Mouse (Mus musculus): Measurements from ENCODE around the gene Nfatc2.

Nfatc2 gene

DNA sequence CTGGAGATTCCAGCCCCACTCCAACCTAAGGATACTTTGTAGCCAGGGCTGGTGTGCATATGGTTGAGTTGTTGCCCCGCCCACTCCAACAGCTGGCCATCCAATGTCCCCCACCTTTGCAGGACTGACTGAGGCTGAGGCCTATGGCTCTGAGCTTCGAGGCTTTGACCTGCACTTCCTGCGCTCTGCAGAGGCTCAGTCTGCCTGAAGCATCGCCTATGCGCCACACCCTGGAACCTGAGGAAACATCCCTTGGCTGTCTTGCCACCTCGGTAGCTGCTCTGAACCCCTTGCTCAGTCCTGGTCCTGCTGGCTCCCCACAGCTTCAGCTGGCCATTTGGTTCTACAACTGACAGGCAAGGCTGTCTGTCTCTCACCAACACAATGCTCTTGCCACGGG lies 24.1 kb downstream of the Nfatc2 start:
- DNase-seq (ENCODE audit: low spot score): no peak

DNA sequence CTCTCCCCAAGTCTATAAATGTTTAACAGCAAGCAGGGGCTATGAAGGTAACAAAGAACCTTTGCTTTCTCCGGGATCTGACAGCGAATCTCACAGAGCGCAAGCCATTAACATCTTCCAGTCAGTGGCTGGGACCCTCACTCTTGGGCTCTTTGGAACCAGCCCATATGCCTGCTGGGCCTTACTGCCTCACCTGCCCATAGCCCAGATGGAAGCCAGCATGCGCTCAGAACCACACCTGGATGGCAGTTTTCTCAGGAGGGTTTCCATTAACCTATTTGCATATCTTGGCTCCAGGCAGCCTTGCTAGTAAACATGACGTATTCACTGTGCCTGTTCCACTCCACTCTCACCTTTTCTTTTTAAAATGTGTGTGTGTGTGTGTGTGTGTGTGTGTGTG lies 25.6 kb downstream of the Nfatc2 start:
- no peak for DNase-seq (ENCODE audit: low spot score)

DNA sequence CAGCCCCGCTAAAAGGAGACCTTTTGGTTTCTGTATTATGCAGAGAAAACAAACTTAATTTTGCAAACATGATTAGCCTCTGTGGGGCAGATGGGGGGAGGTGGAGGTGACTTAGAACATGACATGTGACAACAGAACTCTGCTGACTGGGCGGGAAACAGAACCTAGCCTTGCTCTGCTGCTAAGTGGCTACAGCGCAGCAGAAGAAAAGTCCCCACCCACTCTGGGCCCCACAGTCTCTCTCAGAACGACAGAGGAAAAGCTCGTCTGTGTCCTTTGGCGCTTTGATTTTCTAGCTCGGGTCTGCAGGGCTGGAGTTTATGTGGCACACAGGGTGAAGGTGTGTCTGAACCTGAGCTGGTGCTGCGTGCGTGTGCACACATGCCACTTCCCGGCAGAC lies 26.5 kb downstream of the Nfatc2 start:
- no peak for DNase-seq (ENCODE audit: low spot score)

DNA sequence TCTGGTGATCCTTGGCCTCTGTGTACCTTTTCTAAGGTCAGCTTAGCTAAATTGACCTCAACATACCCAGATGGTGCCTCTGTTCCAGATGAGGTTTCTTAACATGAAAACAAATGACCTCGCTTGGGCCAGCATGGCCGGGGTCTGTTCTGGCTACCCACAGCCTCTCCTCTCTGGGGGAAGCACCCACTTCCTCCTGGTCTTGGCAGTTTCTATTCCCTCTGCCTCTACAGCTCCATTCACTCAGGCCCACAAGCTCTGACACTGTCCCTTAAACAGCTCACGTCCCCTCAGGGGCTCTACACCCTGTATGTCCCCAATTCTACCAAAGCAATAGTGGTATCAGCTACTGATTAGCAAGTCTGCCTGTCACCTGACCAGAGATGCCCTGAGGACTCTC lies 27.6 kb downstream of the Nfatc2 start:
- no peak for DNase-seq (ENCODE audit: low spot score)

DNA sequence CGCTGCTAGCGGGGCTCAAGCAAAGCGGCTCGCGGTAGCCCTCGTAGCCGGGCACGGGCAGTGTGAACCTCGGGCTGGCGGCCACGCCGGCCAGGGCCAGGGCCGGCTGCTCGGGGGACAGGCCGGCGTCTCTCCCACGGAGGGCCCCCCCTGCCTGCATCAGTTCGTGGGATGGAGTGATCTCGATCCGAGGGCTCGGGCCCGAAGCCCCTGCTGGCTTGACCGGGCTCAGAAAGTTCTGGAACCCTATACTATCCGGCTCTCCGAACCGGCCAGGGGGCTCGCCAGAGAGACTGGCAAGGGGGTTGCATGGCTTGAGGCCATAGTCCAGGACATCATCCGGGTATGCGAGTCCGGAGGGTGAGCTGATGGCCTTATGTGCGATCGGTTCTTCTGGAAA lies 30.2 kb downstream of the Nfatc2 start:
- DNase-seq (ENCODE audit: low spot score): no peak

DNA sequence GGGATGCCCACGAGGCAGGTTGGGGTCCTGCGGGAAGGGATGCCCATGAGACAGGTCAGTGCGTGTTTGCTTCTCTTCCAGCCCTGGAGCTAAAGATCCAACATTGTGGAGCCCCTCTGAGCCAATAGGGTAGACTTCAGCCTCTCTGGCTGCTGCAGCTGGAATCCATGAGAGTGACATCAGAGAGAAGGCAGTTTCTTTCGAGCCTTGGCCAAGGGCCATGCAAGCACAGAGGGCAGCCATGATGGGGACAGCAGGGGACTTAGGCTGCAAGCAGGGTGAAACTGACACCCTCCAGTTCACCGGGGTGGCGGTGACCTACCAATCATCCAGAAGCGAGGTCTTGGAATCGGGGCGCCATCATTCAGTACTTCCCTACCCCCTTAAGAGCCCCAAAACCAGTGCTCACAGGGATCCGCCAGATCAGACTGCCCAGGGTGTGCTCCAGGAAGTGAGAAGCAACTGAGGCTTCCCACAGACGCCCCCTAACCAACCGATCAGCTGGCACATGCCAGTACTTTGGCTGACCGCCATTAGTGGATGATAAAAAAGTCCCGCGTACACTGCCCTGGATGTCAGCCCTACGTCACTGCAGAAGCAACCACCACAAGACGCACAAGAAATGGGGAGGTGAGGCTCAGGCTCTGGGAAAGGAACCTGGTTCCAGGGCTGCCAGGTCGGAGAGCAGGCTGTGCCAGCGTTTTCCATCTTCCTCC lies 35.8 kb downstream of the Nfatc2 start:
- no peak for DNase-seq (ENCODE audit: low spot score)

DNA sequence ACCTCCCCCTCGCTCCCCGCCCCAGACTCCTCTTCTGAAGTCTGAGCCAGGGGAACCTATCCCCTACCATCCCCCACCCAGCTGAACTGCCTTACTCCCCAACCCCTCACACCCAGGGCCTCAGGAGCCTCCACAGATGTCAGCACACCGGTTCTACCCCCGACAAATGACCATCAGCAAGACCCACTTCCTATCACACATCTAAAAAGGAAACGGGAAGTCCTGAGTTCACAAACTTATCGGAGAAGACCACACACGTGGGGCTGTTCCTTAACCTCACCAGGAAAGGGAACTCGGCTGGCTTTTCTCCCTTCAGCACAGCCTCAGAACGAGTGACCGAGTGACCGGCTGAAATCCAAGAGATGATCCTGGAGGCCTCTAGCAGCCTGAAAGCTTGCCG lies 38.3 kb downstream of the Nfatc2 start:
- DNase-seq (ENCODE audit: low spot score): no peak

DNA sequence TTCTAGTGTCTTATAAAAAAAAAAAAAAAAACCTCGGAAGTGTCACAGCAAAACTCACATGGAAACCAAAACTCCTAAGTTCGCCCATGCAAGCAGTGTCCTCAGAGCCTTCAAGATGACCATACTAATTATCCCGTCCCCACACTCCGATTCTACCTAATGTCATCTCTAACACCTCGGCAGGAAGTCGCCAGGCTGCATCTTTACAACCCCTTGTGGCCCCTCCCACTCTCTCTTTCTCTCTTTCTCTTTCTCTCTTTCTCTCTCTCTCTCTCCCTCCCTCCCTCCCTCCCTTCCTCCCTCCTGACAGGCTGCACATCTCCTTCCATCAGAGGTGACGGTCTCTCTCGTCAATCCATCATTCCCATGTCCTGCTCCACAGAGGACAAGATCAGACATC lies 44.4 kb downstream of the Nfatc2 start:
- DNase-seq (ENCODE audit: low spot score): no peak

DNA sequence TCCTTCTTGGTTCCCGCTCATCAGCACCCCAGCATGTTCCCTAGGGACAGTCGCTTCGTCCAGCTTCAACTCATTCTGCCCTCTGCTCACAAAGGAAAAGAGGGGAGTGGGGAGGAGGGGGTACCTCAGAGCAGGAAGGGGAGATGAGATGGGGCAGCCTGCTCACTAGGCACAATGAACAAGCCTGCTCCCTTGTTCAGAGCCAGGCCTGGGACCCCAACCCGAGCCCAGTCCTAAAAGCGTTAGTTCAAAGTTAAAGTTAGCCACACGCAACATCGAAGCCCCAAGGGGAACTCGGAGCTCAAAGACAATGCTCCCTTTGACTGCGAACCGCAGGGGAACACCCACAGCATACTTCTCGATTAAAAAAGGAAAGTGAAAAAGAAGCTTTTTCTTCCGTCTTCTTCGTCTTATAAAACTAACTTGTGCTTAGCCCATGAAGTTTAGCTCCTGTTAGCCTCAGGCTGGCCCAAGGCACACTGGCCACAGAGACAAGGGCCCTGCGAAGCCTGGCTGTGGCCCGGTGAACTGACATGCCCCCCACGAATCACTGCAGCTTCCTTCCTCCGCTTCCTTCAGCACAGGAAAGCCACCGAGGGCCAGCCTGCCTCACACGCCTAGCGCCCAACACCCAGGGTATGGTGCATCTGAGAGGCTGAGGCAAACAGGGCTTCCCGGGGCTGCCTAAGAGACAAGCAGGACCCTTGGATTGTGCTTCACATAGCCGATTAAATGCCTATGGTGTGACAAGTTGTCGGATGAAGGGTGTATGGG lies 45.4 kb downstream of the Nfatc2 start:
- no peak for DNase-seq (ENCODE audit: low spot score)

DNA sequence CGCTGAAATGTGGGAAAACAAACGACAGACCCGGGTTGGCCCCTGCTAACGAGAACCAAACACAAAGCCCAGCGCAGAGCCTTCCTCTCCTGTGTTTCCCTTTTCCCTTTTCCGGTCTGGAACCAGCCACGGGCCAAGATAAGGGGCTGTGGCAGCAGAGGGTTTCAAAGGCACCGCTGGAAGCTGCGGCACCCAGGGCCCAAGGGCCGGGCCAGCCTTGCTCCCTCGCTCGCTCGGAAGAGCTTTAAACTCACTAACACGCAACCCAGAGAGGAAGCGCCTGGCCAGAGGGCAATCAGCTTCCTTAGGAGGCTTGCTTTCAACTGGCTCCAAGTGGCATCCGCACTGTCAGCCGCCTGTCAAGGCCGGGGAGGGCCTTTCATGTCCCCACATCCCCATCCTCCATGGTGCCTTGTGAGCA lies 47.9 kb downstream of the Nfatc2 start:
- no peak for DNase-seq (ENCODE audit: low spot score)

DNA sequence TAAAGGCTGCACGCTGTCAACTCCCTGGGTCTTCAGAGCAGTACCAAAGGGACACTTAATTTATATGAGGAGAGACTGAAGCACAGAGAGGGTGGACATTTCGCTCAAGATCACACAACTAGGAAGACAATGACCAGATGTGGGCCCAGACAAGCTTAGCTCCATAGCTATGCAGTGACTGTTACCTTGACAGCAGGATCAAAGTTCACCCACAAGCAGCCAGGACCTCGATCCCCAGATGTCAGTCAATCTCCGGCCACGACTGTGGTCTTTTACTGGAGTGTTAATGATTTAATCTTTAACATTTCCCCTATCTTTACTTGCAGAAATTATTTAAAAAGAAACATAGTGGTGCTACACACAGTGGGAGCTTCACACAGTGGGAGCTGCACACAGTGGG lies 49.1 kb downstream of the Nfatc2 start:
- no peak for DNase-seq (ENCODE audit: low spot score)

DNA sequence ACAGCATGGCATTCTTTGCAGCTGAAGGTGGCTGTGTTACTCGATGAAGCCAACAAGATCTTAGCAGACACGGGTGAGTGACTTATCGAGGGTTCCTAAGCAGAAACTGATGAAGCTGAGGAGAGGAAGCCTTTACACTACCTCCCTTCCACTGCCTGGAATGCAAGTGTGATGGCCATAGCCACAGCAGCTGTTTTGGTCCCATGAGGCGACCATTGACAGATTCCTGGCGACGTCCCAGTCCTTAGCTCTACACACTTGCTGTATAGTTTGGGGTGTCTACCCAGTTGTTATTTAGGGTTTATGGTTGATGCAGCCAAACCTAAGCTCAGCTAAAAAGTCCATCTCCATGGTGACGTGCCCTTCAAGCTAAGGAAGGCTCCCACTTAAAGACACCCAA lies 50.2 kb downstream of the Nfatc2 start:
- no peak for DNase-seq (ENCODE audit: low spot score)

DNA sequence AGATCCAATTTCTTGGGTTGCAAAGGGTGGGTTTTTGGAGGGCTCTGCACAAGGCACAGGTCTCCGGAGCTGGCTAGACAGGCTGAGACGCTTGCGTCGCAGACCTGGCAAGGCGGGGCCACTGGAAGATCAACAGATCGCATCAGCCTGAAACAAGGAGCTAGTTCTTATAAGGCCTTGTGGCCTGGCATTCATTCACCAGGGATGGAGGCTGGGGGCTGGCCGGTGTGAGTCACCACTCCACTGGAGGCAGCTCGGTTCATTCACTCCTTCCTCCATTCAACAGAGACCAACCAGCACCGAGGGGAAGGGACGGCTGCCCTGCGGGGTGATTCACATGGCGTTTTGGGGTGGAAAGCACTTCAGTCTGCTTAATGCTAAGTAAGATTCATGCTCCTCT lies 52.1 kb downstream of the Nfatc2 start:
- no peak for DNase-seq (ENCODE audit: low spot score)

DNA sequence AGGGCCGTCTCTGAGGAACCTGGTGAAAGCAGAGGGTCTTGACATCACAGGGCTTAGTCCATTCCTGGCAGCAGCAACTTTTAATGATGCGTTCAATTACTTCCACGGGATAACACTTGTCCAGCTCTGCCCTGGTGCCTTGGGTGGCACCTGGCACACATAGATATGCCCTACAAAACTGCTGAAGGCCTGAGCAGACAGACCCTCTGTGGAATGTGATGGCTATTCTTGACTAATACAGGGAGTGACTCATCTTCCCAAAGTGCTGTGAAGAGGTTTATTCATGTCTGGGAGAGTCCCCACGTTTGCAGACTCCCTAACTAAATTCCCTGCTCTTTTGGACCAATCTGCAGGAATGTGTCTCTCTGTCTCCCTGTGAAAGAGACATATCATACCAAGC lies 53.4 kb downstream of the Nfatc2 start:
- DNase-seq (ENCODE audit: low spot score): no peak

DNA sequence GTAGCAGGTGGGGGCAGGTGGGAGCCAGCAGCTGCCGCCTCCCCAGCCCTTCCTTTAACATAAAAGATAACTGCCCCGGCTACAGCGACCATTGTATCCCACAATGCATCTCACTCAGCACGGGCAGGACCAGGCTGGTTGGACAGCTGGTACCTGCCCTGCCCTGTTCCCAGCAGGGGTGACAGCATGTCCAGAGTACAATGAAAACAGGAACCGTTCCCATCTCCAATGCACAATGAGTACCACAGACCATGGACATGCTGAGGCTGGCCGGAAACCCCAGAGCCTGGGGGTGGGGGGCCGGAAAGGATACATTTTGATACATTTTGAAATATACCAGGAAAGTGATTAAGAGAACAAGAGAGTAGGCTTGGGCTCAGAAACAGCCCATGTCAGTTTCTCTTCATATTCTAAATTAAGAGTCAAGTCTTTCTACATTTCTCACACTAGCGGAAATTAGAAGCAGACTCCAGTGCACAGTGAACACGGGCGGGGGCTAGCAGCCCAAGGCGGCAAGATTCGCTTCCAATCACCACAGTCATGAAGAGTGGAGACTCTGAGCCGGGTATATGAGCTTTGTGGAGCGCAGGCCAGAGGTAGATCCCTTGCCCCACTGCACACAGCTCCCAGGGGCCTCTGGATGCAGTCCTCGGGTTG lies 55.4 kb downstream of the Nfatc2 start:
- DNase-seq (ENCODE audit: low spot score): no peak

DNA sequence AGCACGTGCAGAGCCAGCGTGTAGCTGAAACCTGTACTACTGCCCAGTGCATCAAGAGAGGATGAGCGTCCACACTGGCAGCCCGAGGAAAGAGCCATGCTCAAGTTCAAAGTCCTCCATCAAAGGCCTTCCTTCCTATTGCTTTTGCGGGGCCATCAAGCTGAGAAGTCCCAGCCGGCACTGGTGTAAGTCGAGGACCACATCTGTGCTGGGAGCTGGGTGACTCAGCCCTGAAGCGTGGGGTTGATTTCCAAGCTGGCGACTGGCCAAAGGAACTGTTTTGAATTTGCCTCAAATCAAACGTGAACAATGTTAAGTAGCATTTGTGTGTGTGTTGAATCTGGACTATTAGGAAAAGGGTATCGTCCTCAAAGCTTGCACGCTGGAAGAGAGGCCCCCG lies 57.4 kb downstream of the Nfatc2 start:
- peak; percentile 55 for DNase-seq (ENCODE audit: low spot score)

DNA sequence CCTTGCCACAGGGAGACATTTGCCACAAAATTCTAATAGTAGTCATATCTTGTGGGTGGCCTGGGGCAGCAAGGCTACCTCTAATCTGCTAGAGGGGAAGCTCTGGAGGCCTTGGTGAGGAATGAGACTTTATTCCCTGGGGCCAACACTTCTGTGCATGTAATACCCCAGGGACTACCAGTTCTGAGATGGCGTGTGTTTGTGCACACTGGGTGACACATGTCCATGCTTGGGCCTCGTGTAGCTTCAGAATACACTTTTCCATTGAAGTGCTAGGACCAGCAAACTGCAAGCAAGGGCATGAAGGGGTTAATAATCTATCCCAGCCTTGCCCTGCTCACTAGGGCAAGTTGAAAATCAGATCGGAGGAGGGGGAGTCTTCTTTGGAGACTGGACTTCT lies 58.4 kb downstream of the Nfatc2 start:
- DNase-seq (ENCODE audit: low spot score): no peak

DNA sequence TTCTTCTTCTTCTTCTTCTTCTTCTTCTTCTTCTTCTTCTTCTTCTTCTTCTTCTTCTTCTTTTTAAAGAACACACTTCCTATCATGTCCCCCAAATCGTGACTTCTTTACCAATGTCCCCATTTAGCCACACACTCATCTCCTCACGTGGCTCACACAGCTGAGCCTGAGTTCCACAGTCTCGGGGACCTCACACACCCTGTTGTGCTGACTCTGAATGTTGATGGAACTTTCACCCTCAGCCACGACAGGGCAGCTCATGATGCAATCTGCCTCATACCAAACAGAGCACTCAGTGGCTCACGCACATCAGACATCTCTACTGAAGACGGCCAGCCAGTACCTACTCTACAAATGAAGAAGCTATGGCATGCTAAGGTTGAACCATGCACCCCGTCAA lies 60.2 kb downstream of the Nfatc2 start:
- DNase-seq (ENCODE audit: low spot score): no peak

DNA sequence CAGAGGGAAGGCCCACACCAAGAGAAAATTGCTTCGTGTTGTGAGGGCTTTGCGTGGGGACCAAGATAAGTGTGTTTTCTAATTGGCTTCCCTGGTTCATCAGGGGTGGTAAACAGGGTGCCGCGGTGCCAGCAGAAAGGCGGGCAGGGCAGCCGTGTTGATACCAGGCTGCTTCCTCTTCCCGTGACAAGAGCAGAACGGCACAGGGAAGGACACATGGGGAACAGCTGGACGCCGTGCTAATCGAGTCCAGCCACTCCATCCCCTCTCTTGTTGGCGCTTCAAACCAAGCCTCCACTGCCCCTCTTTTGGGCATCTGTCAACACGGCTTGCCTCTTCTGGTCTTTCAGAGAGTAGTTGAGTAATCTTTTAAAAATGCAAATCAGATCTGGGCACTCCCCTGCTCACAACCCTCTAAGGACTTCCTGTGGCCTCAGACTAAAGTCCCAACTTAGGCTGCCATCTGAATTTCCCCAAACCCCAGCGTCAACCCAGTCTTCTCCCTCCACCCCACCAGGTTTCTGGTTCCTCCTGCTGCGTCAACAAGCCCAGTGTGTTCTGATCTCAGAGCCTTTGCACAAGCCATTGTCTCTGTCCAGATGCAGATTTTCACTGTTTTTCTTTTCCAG lies 61.7 kb downstream of the Nfatc2 start:
- DNase-seq (ENCODE audit: low spot score): no peak

DNA sequence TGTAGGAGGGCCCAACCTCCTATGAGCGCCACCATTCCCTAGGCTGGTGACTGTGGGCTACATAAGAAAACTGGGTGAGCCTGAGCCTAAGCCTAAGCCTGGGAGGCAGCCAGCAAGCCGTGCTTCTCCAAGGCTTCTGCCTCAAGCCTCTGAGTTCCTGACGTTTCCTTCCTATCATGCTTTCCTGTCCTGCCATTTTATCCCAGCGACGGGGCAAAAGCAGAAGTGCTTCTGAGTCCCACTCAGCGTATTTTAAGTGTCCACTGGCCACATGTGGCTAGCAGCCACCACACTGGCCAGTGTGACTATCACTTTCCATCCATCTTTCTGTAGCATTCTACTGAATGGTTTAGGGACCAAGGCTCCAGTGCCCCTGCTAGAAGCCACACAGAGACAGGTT lies 62.4 kb downstream of the Nfatc2 start:
- no peak for DNase-seq (ENCODE audit: low spot score)

DNA sequence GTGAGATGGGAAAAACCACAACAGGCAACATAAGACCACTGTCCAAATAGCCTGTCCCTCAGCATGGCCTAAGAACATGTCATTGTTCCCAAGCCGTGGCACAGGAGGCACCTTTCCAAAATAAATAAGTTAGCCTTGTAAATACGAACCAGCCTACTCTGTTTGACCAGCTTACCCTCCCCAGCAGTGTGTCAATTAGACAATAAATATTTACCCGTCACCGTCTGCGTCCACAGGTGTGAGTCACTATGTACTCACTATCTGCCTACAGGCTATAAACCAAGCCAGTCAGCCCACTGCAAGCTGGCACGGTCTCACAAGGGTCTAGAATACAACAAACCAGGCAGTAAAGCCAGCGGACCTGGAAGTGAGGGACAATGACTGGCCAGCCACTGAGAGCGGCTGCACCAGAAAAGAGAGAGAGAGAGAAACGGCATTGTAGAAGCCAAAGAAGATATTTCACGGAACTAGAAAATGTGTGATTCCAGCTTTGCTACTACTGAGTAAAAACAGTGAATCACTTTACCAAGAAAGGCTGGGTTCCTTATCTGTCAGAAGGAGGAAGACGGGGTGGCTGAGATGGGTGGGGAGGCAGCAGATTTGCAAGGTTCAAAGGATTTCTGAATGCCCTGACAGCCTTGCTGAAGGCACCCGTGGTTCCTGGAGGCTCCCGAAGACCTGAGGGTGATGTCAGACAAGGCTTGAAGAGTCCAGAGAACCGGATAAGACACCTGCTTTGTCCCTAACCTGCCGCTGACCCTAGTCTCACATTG lies 69.2 kb downstream of the Nfatc2 start:
- no peak for DNase-seq (ENCODE audit: low spot score)

DNA sequence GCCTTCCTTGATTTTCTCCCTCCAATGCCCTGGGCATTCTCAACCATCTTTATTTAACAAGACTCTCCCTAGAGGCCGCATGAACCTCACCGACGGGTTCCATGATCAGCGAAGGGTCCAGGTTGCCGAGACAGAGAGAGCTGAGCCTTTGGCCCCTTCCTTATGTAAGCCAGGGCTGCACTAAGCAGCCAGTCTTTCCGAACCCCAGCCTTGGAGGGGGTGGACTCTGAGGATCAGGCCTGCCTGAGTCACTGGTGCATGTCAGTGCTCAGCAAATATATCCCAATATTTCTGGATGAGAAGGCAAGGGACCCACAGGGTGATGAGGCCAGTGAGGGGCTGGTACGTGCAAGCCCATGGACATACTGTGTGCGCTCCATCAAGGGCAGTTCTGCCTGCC lies 72.9 kb downstream of the Nfatc2 start:
- DNase-seq (ENCODE audit: low spot score): no peak

Data from ovary, postnatal 14 days (tissue).